Mouse (Mus musculus): ENCODE measurements at regions not wholly inside any gene's neighbourhood (a gene's known extent, or its start where the extent isn't known, plus 50 kb on each side); places are given as distances from the start of the nearest gene placed in this dataset.
"Not testable (repeated sequence)": the region's sequence is repeated elsewhere in the genome, so short reads cannot be mapped to it uniquely, and the experiment has no call there.

DNA sequence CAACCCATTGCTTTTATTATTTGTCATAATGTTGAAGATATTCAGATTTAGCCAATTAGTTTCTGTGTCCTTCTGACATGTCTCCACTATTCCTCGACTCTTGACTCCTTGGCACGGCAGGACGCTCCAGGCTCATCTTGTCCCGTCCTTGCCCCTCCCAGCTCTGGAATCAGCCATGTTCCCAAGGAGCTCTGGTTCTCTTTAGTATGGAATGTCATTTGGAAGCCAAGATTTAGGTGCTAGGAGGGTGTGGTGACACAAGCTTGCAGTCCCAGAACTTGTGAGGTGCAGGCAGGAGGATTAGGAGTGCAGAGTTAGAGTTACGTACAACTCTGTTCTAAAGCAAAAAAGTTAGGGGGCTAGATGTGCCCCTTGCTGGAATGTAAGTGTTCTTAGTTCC lies 166.9 kb upstream of the Klf4 start:
- CTCF ChIA-PET = no interaction called here

DNA sequence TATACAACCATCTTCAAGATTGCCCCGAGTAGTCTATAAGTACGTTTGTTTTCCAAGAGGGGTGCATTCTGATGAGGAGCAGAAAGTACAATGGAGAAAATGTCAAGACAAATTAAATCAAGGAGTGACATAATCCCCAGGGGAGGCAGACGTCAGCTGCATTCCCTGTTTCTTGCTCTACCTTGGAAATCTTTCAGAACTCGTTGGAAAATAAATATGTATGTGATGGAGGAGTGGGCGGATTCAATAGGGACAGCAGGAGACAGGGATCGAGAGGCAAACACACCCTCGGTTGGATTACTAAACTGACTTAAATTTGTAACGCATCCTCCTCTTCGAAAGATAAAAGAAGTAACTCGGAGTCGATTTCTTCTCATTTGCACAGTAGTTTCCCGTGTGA lies 164.8 kb upstream of the Klf4 start:
- CTCF ChIA-PET = interaction anchor here (0.8 kb wide), 1 partner anchor 93 kb away, joined by 3 read pairs; no protein-coding TSS in a partner anchor

- CTCF ChIA-PET = interaction anchor here (0.8 kb wide), 1 partner anchor 93 kb away, joined by 3 read pairs; no protein-coding TSS in a partner anchor
These were observed 164.2 kb upstream of the Klf4 start for GRCm38 (mm10) chr4:55696428-55696827.

GRCm38 (mm10) chr4:55695246-55695645 lies 163.0 kb upstream of the Klf4 start:
- CTCF ChIA-PET = no interaction called here

DNA sequence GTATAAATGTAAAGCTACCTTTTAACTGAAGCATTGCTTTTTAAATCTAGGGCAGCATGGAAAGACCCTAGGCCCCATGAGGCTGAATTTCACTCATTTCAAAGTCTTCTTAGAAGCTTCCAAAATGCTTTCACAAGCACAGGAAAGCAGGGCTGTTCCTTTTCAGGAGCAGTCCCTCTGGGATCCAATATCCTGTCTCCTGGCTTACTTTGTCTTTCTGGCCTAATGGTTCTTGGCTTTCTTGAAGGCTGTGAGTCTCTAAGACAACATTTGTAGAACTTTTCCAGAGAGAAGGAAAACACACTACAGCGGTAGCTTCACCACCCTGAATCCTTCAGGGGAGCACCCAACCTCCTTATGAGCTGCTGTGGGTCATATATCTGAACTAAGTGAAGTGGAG lies 157.2 kb upstream of the Klf4 start:
- CTCF ChIA-PET = no interaction called here

DNA sequence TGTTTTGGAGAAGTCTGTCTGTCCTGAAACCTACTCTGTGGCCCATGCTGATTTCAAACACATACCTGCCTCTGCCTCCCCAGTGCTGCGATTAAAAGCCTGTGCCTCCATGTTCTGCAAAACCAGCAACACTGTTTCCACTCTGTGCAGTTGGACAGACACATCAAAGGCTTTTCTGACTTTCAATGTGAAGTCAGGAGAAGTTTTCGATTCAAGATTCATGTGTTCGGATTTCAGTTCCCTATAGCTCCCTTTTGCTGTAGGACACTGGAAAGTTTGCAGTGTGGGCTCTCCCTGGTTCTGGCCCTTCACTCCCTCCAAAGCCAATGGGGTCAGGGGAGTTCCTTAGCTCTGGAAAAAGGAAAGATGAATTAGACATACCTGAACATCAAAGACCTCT lies 154.5 kb upstream of the Klf4 start:
- CTCF ChIA-PET = no interaction called here

GRCm38 (mm10) chr4:55672288-55672687 lies 140.0 kb upstream of the Klf4 start:
- CTCF ChIA-PET = no interaction called here

DNA sequence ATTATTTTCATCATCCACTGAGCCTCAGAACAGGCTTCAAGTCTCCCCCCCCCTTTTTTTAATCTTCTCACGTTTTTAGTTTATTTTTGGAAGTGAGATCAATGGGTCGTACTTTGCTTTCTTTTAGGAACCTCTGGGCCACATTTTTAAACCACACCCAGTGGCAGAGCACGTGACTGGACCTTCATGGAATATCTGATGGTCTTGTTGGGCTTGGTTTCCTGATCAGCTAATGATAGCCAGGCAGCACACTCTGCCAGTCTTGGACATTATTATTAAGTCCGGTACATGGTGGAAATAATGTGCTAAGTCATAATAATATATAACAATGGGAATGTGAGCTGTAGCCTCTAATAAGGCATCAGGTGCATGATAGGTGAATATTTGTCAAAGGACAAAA lies 138.0 kb upstream of the Klf4 start:
- CTCF ChIA-PET = no interaction called here

DNA sequence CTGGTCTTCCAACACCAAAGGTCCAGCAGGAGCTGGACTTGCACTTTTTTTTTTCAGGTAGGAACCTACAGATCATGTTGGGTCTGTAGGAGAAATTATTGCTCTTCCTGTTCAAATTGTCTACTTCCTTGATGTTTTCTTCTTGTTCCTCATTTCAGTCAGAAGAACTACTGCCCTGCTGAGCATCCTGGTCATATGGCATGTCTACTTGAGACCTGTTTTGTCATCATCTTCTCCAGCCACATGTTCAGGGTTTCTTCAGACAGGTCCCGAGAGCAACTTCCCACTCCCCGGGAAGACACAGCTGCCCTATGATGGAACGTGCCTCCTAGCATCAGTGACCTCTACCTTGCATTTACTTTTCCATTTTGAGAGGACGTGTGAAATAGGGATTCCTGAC lies 132.6 kb upstream of the Klf4 start:
- CTCF ChIA-PET = no interaction called here

- CTCF ChIA-PET = no interaction called here
These were observed 131.6 kb upstream of the Klf4 start for GRCm38 (mm10) chr4:55663856-55664255.

- CTCF ChIA-PET = no interaction called here
These were observed 129.8 kb upstream of the Klf4 start for GRCm38 (mm10) chr4:55662041-55662440.

GRCm38 (mm10) chr4:55658904-55659303 lies 126.6 kb upstream of the Klf4 start:
- CTCF ChIA-PET = no interaction called here

- CTCF ChIA-PET = no interaction called here
These were observed 123.1 kb upstream of the Klf4 start for GRCm38 (mm10) chr4:55655329-55655728.

- CTCF ChIA-PET = no interaction called here
These were observed 120.4 kb upstream of the Klf4 start for GRCm38 (mm10) chr4:55652628-55653027.

- CTCF ChIA-PET = no interaction called here
These were observed 119.6 kb upstream of the Klf4 start for GRCm38 (mm10) chr4:55651811-55652410.

DNA sequence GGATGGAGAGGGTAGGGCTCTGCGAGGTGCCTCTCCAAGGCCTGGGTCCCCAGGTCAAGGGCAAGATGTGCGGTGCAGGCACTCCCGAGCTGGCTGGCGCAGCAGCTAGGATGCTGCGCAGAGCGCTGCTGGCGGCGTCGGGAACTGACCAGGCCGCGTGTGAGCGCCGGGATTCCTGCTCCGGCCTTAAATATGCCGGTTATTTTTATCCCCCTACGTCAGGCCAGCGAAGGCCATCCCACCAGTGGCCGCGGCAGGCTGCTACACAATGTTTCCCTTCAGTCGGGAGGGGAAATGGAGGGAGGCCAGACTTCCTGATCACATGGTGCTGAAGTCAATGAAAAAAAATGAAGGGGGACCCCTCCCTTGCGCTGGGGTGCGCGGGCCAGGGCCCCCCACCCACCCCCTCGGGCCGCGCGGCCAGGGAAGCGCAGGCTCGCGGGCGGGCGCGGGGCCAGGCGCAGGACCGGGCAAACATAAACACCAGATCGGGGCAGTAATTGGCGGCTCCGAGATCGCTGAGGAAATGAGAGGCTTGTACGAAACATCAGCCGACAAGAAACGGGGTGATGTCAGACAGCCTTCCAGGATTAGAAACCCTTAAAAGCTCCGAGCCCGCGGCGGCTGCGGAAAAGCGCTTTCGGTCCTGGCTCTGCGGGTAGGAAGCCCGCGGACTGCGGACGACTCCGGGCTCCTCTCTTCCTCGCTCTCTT lies 118.9 kb upstream of the Klf4 start:
- CTCF ChIA-PET = no interaction called here

DNA sequence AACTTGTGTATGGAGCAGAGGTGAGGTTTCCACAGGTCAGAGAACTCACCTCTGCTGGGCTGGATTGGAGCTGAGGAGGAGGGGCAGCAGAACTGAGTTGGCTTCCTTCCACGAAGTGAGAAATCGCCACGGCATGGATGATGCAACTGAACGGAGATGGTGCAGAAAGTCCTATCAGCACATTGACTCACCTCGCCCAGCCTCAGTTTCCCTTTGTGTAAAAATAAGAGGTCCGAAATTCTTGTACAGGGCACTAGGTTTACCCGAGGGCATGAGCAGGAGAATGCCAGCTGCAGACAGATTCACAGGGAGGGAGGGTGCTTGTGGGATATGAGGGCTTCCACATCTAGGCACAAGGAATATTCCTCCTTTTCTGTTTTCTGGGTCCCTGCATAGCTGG lies 117.9 kb upstream of the Klf4 start:
- CTCF ChIA-PET = interaction anchor here (0.5 kb wide), 1 partner anchor 1672 kb away, joined by 4 read pairs; no protein-coding TSS in a partner anchor

DNA sequence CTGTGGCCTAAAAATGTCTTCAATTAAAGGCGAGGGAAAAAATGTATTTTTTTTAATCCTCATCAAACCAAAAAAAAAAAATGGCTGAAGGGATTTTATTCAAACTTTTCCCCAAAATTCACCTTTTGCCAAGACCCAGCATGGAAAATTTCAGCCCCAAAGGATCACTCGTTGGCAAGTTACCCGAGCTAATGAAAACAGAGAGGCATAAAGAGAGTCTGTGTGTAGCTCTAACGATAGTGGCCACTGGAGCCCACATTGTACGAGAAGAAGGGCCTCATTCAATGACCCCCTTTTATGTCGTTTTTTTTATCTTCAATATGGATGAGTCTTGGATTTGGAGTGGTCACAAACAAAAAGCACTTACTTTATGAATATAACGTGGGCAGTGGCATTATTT lies 116.1 kb upstream of the Klf4 start:
- CTCF ChIA-PET = interaction anchor here (0.7 kb wide), 1 partner anchor 12 kb away, joined by 6 read pairs; no protein-coding TSS in a partner anchor

DNA sequence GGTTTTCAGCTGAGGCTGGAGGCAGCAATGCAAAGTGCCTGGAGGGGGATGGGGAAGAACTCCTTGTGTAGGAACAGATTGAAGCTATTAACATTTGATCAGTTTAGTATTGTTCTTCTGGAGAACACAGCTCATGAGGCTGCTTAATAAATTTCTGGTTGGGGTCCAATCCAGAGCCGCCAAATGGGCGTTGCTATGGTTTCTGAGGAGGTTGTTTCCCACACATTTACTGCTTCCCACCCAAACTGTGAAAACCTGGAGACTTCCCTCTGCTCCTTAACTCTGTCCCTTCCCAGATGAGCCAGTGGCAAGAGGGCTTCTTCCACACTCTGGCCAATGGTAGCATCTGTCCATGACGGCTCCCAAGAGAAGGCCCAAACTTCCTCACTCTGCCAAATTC lies 113.2 kb upstream of the Klf4 start:
- CTCF ChIA-PET = no interaction called here

DNA sequence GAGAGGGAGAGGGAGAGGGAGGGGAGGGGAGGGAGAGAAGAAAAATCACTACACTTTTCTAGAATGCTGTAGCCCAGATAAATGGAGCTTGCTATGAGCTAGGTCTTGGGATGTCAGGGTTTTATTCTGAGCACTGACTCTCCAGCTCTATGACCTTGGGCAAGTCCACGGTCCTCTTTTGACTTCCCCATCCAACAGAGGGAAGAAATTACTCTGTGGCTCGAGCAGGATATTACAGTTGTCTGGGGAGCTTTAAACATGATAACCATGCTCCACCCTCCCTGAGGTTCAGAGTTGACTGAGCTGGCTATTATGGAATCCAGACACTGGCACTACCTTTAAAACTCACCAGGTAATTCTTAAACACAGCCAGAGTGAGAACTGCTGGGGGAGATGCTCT lies 112.6 kb upstream of the Klf4 start:
- CTCF ChIA-PET = no interaction called here

DNA sequence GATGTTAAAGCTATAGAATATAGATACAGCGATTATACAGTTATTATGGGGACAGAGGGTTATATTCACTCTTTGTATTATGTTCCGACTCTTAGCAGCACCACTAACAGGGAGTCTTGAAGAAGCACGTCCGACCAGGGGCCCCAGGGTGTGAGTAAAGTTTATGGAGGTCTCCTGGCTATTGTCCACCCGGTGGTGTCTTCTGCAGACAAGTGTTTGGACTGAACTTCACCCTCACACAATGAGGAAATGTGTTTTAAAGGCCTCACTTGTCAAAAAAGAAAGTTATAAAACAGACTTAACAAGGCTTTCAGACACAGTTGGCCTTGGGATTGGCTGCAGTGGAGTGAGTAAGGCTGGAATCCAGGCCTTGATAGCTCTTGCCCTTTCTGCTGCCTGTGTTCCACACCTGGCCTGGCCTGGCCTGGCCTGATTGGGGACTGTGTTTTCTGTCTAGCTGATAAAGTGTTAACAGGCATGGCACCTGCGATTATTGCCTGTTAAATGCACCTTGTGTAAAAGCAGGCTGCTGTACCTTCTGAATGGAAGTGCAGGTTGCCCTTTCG lies 102.8 kb upstream of the Klf4 start:
- CTCF ChIA-PET = no interaction called here

DNA sequence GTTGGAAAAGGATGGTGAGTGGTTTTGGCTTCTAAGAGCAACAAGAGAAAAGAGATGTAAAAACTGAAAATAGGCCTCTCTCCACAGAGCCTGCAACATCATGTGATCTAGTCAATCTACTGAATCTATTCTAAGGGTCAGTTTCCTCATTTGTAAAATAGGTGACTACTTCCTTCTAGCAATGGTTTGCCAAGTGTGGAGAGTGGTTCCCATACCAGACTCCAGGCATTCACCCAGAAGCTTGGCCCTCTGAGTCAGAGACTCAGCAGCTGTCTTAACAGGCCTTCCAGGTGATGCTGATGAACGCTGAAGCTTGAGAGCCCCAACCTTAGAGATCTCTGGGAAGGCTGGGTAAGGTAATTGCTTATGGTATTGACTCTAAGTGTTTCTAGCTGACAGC lies 98.9 kb upstream of the Klf4 start:
- CTCF ChIA-PET = no interaction called here

- CTCF ChIA-PET = not testable (repeated sequence)
These were observed 97.9 kb upstream of the Klf4 start for GRCm38 (mm10) chr4:55630215-55630614.

DNA sequence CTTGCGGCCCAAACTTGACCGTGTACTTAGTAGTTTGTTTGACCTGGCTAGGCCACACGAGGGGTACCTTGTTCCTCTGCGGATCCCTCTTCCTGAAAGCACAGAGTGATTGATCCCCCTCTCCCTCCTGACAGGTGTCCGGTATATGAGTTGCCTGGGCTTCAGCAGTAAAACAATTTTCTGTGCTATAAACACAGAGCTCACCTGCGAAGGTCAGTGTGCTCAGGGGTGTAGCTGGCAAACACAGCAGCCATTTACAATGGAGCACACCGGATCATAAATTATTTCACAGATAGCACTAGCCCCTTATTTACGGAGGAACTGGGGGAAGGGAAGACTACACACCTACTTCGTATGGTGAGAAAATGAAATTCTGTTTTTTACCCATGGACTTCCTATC lies 92.5 kb upstream of the Klf4 start:
- CTCF ChIA-PET = no interaction called here

All from spleen, embryonic (tissue).